Mouse (Mus musculus) limb, embryonic 15.5 days (tissue): ENCODE data around the gene Dbil5. TPM values are rescaled to one million over a fixed set of nuclear protein-coding genes. Genes with fewer than 3 reads are reported as not detected.

Experiments used
- ATAC-seq: fragments of 200-750 bp; cut with Nextera tagmentation; 2 replicates; pipeline ENCODE4 v1.8.0; 2017; ENCODE audit warnings: low read depth, moderate TSS enrichment; ENCODE audit not compliant: insufficient number of reproducible peaks, low FRiP score, low TSS enrichment
- H3K27ac ChIP-seq: fragments of 300-500 bp; sonication (generic); 2 replicates; pipeline ENCODE4 v1.5.1; 2015; ENCODE audit warnings: moderate library complexity, mild to moderate bottlenecking, inconsistent platforms
- H3K27me3 ChIP-seq: fragments of 300-500 bp; sonication (generic); 2 replicates; pipeline ENCODE4 v1.6.1; 2015; ENCODE audit warnings: inconsistent platforms
- H3K36me3 ChIP-seq: fragments of 300-500 bp; sonication (generic); 2 replicates; pipeline ENCODE4 v1.6.1; 2015; ENCODE audit warnings: inconsistent platforms
- H3K4me1 ChIP-seq: fragments of 300-500 bp; sonication (generic); 2 replicates; pipeline ENCODE4 v1.6.1; 2015; ENCODE audit warnings: inconsistent platforms
- H3K4me2 ChIP-seq: fragments of 300-500 bp; sonication (generic); 2 replicates; pipeline ENCODE4 v1.6.1; 2015; ENCODE audit warnings: mild to moderate bottlenecking, inconsistent platforms
- H3K4me3 ChIP-seq: fragments of 300-500 bp; sonication (generic); 2 replicates; pipeline ENCODE4 v1.5.1; 2015; ENCODE audit warnings: mild to moderate bottlenecking, inconsistent platforms
- H3K9ac ChIP-seq: fragments of 300-500 bp; sonication (generic); 2 replicates; pipeline ENCODE4 v1.6.1; 2015; ENCODE audit warnings: inconsistent platforms
- H3K9me3 ChIP-seq: fragments of 300-500 bp; sonication (generic); 2 replicates; pipeline ENCODE4 v1.6.1; 2016; ENCODE audit warnings: inconsistent platforms
- WGBS: fragments of 180-500 bp; shearing (Covaris S2); methylation state at CpG from one replicate; pipeline ENCODE4 v1.1.7; 2015; 5-methylcytosine and 5-hydroxymethylcytosine counted together
- polyA plus RNA-seq: library from polyadenylated mRNA; unstranded; fragments of >200 nt; fragmentation: Nextera tagmentation; extraction: Ambion mirVana; gene quantifications from 2 replicates; pipeline ENCODE4 v1.2.1, GENCODE M21; 2015

Gene Dbil5
- 0.88 and 1.5 TPM in 2 replicates for polyA plus RNA-seq

GRCm38 (mm10) chr11:76217390-76217800 lies at the start of gene Dbil5, which contains the start of gene Gemin4:
TSS of gene Dbil5 (plus strand) at chr11:76217608.
TSS of gene Gemin4 (minus strand) at chr11:76217664.
- Histone ChIP-seq H3K27ac (peak within 1 kb of the TSS; percentile 93), H3K4me3 (peak within 1 kb of the TSS; percentile 57), H3K36me3 (peaks cover 52% of the 10 kb centered on the region), H3K27me3 (no peaks in the 10 kb centered on the region), H3K9ac (peak within 1 kb of the TSS; percentile 64), H3K9me3 (no peaks in the 10 kb centered on the region), H3K4me2 (peak within 1 kb of the TSS; percentile 68), H3K4me1 (peaks cover 16% of the 10 kb centered on the region)
- peak; percentile 96 for ATAC-seq
- 0% methylated on average over 35 of the region's 35 CpGs for WGBS

DNA sequence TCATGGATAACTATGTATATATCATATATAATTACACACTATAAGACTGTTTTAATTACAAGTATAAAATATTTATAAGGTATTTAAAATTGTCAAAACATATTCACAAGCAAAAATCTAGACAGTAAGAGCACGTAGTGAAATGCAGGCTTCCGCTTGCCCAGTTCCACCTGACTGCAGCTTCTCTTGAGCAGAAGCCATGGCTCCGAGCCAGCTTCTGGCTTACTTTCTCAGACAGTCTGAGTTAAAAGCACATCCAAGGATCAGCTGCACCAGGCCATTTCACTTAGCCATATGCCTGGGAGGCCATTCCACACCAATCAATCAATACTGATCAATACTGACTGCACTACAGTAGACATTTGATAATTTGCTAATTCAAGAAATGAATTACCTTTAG lies 48.4 kb upstream of the Dbil5 start:
- Histone ChIP-seq H3K36me3 (peaks cover 26% of the 10 kb centered on the region), H3K4me2 (no peak overlapping the region), H3K27me3 (no peaks in the 10 kb centered on the region), H3K9me3 (no peaks in the 10 kb centered on the region), H3K4me1 (peaks cover 6% of the 10 kb centered on the region), H3K27ac (no peak overlapping the region), H3K9ac (no peak overlapping the region), H3K4me3 (no peak overlapping the region)
- no peak for ATAC-seq
- 60% methylated on average over 3 of the region's 3 CpGs for WGBS

DNA sequence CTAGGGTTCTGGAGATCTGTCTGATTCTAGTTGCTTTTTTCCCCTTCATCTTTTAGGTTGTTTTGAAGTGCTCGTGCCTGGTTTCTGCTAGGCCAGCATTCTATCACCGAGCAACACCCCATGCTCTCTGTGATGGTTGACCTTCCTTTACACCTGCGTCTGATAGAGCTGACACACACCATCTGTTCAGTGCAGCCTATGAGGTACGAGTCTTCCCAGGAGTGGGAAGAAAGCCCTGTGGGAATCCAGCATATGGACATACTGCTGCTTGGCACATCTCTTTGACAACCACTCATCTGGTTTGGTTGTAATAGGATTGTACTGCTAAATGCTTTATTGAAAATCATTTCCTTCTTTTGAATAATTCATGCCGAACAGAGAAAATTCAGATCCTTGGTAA lies 47.2 kb upstream of the Dbil5 start:
- Histone ChIP-seq H3K4me2 (no peak overlapping the region), H3K27me3 (no peaks in the 10 kb centered on the region), H3K4me3 (no peak overlapping the region), H3K36me3 (peaks cover 23% of the 10 kb centered on the region), H3K4me1 (peaks cover 6% of the 10 kb centered on the region), H3K9ac (no peak overlapping the region), H3K27ac (no peak overlapping the region), H3K9me3 (no peaks in the 10 kb centered on the region)
- no peak for ATAC-seq
- WGBS, result 69% methylated on average over 5 of the region's 5 CpGs

DNA sequence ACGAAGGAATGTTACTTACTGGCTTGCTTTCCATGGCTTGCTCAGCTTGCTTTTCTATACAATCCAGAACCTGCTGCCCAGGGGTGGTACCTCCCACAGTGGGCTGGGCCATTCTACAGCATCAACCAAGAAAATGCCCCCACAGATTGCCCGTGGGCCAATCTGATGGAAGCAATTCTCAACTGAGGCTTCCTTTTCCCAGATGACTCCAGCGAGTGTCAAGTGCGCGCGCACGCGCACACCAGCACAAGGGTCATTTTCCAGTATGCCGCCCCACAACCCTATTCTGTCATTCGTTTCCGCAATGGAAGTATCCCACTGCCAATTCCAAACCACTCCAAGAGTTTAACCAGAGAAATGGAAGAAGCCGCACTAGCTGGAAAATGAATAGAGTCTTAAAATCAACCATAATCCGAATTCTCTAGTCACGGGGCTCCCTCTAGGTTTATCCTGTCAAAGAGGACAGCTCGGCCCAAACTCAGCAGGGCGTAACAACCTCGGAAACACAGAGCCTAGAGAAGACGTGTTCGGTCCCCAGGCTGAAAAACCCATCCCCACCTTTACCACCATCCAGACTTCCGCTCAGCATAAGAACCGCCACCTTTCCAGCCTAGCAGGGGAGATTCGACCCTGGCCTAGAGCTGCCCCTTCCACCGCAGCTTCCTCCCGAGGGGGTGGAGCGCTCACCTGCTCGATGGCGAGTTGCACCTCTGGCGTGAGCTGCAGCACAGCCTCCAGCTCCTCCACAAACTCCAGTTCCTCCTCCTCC lies 38.5 kb upstream of the Dbil5 start:
- Histone ChIP-seq H3K9ac (peak overlapping the region; percentile 63), H3K27me3 (no peaks in the 10 kb centered on the region), H3K27ac (peak overlapping the region; percentile 71), H3K4me2 (peak overlapping the region; percentile 90), H3K4me1 (peaks cover 8% of the 10 kb centered on the region), H3K36me3 (peaks cover 9% of the 10 kb centered on the region; the same call in 1 of the 2 replicates), H3K4me3 (peak overlapping the region; percentile 94), H3K9me3 (no peaks in the 10 kb centered on the region)
- peak; percentile 57 for ATAC-seq
- WGBS, result 2% methylated on average over 28 of the region's 28 CpGs

DNA sequence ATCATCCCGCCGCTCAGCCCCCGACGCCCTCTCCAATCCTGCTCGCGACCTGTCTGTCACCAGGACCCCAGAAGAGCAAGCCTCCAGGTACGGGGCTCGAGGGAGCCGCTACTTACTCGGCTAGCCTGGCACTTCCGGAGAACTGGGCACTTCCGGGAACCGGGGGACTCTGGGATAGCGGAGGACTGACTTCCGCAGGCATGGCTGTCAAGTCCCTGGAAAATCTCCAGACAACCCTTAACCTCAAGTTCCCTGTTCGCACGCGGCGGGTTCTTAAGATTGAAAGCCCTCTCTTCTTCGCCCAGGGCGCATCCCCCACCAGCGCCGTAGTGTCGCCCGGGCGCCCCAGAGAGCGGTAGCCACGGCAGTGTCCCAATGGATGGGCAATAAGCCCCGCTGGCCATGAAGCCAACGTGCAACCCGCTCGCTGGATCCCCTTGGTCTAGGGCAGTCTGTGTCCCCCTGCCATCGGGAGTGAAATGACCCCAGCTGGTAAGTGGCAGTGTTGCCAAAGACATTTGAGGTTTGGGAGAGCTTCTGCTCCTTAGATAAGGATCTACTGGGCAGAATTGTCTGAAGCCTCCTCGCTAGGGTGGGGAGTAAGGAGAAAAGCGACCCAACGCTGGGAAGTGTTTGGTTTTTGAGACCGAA lies 37.8 kb upstream of the Dbil5 start, which contains the start of the genes Vps53 and Fam57a:
Gene Vps53, minus strand, starts transcription at position 153 of the 651 bp plus-strand sequence.
Gene Fam57a, plus strand, starts transcription at position 177 of the 651 bp plus-strand sequence.
- ATAC-seq, result peak; percentile 78; the same call in 1 of the 2 replicates
- peaks cover 7% of the 10 kb centered on the region; the same call in 1 of the 2 replicates for H3K36me3 ChIP-seq
- WGBS, result under 1% methylated on average over 37 of the region's 37 CpGs
- peaks cover 8% of the 10 kb centered on the region for H3K4me1 ChIP-seq
- peak within 1 kb of the TSS; percentile 94 for H3K4me3 ChIP-seq
- no peaks in the 10 kb centered on the region for H3K9me3 ChIP-seq
- no peaks in the 10 kb centered on the region for H3K27me3 ChIP-seq
- peak within 1 kb of the TSS; percentile 90 for H3K4me2 ChIP-seq
- H3K9ac ChIP-seq, result peak within 1 kb of the TSS; percentile 63
- H3K27ac ChIP-seq, result peak within 1 kb of the TSS; percentile 71

GRCm38 (mm10) chr11:76180146-76180540 lies 37.3 kb upstream of the Dbil5 start:
- ATAC-seq, result no peak
- peaks cover 7% of the 10 kb centered on the region; the same call in 1 of the 2 replicates for H3K36me3 ChIP-seq
- H3K9ac ChIP-seq, result peak overlapping the region; percentile 63; the same call in 1 of the 2 replicates
- H3K9me3 ChIP-seq, result no peaks in the 10 kb centered on the region
- H3K27ac ChIP-seq, result peak overlapping the region; percentile 71
- WGBS, result 15% methylated on average over 7 of the region's 7 CpGs
- no peaks in the 10 kb centered on the region; the same call in 1 of the 2 replicates for H3K27me3 ChIP-seq
- peaks cover 8% of the 10 kb centered on the region for H3K4me1 ChIP-seq
- peak overlapping the region; percentile 94 for H3K4me3 ChIP-seq
- H3K4me2 ChIP-seq, result peak overlapping the region; percentile 90

GRCm38 (mm10) chr11:76183745-76184144 lies 33.7 kb upstream of the Dbil5 start:
- Histone ChIP-seq H3K4me2 (no peak overlapping the region), H3K9ac (no peak overlapping the region), H3K36me3 (no peaks in the 10 kb centered on the region), H3K4me3 (no peak overlapping the region), H3K27ac (no peak overlapping the region), H3K27me3 (no peaks in the 10 kb centered on the region; the same call in 1 of the 2 replicates), H3K4me1 (peaks cover 5% of the 10 kb centered on the region), H3K9me3 (no peaks in the 10 kb centered on the region)
- ATAC-seq, result no peak
- 80% methylated on average over 4 of the region's 4 CpGs for WGBS

DNA sequence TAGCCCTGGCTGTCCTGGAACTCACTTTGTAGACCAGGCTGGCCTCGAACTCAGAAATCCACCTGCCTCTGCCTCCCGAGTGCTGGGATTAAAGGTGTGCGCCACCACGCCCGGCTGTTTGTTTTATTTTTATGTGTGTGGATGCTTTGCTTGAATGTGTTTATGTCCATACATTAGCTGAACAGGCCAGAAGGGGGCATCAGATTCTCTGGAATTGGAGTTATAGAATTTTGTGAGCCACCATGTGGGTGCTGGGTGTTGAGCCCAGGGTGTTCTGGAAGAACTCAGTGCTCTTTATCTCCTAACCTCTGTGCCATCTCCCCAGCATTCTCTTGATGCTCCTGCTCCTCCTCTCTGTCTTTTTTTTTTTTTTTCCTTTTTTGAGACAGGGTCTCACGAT lies 30.5 kb upstream of the Dbil5 start:
- WGBS, result 74% methylated on average over 6 of the region's 6 CpGs
- no peak overlapping the region for H3K27ac ChIP-seq
- H3K4me1 ChIP-seq, result no peaks in the 10 kb centered on the region
- no peak overlapping the region for H3K4me3 ChIP-seq
- H3K9me3 ChIP-seq, result no peaks in the 10 kb centered on the region
- no peak for ATAC-seq
- no peaks in the 10 kb centered on the region for H3K36me3 ChIP-seq
- no peak overlapping the region for H3K9ac ChIP-seq
- no peak overlapping the region for H3K4me2 ChIP-seq
- H3K27me3 ChIP-seq, result no peaks in the 10 kb centered on the region; the same call in 1 of the 2 replicates

DNA sequence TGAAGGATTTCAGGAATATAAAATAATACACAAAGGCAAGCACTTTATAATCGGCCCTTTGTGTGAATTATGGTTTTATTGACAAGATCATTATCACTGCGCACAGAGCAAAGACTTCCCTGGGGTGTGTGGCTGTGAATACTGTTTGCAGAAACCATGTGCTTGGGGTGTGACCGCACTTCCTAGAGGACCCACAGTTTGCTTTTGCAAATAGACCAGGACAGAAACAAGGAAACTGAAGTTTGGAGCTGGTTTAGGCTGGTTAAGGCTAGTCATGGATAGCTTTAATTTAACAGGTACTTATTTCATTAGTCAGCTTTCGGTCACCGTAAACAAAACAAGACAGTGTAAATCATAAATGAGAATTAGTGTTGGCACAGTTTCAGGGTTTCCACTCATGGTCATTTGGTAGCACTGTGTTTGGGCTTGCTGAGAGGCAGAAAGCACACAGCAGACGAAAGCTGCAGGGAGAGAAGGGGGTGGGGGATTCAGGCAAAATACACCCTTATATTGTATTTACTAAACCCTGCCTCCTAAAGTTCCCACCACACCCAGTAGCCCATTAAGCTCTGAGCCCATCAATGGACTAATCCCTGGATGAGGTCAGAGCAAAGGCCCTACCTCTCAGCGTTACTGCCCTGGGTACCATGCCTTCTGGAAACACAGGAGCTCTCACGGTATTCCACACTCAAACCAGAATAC lies 21.0 kb upstream of the Dbil5 start:
- ATAC-seq, result no peak
- WGBS, result 50% methylated on average over 8 of the region's 8 CpGs
- no peaks in the 10 kb centered on the region for H3K27me3 ChIP-seq

GRCm38 (mm10) chr11:76196977-76197469 lies 20.4 kb upstream of the Dbil5 start:
- no peaks in the 10 kb centered on the region for H3K36me3 ChIP-seq
- no peak overlapping the region for H3K27ac ChIP-seq
- 52% methylated on average over 8 of the region's 8 CpGs for WGBS
- H3K9ac ChIP-seq, result no peak overlapping the region
- H3K9me3 ChIP-seq, result no peaks in the 10 kb centered on the region
- no peak for ATAC-seq
- H3K4me1 ChIP-seq, result peaks cover 7% of the 10 kb centered on the region; the same call in 1 of the 2 replicates
- H3K4me2 ChIP-seq, result no peak overlapping the region
- no peaks in the 10 kb centered on the region for H3K27me3 ChIP-seq
- no peak overlapping the region for H3K4me3 ChIP-seq

More for the DNA sequence above, 21.0 kb upstream of the Dbil5 start:
- peaks cover 3% of the 10 kb centered on the region; the same call in 1 of the 2 replicates for H3K4me1 ChIP-seq
- no peak overlapping the region for H3K27ac ChIP-seq
- no peak overlapping the region for H3K4me3 ChIP-seq
- no peaks in the 10 kb centered on the region for H3K9me3 ChIP-seq
- no peak overlapping the region for H3K9ac ChIP-seq
- no peaks in the 10 kb centered on the region for H3K36me3 ChIP-seq
- no peak overlapping the region for H3K4me2 ChIP-seq
